Mouse (Mus musculus): ENCODE data around the gene Dok7. TPM values are rescaled to one million over a fixed set of nuclear protein-coding genes. Genes with fewer than 3 reads are reported as not detected.

The Dok7 gene
- 0.26 TPM in 1 of 2 replicates, not detected in the other for polyA plus RNA-seq (2011; ENCODE audit: insufficient read depth, insufficient read length, low read depth, missing spikeins)

DNA sequence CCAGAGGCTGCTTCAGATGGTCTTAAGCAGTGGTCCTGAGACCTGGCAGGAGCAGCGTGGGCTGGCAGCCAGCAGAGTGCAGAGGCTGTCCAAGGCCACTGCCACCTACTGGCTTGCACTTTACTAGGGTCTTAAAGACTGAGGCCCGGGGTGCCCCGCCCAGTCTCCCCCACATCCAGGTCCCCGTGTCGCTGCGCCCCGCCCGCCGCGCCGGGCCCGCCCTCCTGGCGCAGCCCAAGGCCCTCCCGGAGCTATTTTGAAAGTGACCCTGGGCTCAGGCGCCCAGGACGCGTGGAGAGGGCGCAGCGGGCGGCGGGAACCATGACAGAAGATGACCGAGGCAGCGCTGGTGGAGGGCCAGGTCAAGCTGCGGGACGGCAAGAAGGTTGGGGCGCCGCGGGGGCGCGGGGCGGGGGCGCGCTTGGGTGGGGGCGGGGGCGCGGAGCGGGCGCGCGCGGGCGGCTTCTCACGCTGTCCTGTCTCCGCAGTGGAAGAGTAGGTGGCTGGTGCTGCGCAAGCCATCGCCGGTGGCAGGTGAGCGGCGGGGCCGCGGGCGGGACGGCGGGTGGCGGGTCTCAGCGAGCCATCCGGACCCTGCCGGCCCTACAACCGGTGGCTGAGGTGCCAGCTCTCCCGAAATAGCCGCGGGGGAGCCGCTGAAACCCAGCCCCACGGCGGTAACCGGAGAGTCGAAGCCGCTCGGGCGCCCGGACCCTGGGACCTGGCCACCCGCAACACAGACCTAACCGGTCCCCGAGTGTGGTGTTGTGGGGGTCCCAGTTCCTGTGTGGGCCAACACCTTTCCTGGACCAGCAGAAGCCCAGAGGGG is at the start of gene Dok7:
TSS of gene Dok7 (plus strand) at position 163 of the 829 bp plus-strand sequence.
- Histone ChIP-seq H3K9ac (ENCODE audit: low read depth, poor library complexity, severe bottlenecking) (peak within 1 kb of the TSS; percentile 12), H3K27me3 (ENCODE audit: control insufficient read depth, insufficient read depth, low read length, poor library complexity, severe bottlenecking) (no peaks in the 10 kb centered on the region; the same call in 1 of the 2 replicates), H3K4me3 (ENCODE audit: low read depth, low read length) (peak within 1 kb of the TSS; percentile 51), H3K9me3 (replicated peaks; ENCODE audit: control insufficient read depth, insufficient read depth, low read length, poor library complexity, severe bottlenecking) (no peaks in the 10 kb centered on the region), H3K27ac (ENCODE audit: insufficient read depth, low read length) (no peak within 1 kb of the TSS), H3K4me1 (ENCODE audit: control insufficient read depth, insufficient read depth, low read length) (no peaks in the 10 kb centered on the region), H3K36me3 (ENCODE audit: control insufficient read depth, insufficient read depth, low read length, poor library complexity, severe bottlenecking) (no peaks in the 10 kb centered on the region)
- TF ChIP-seq EP300 (IDR thresholded peaks at IDR 0.05; ENCODE audit: insufficient read depth, low read depth, low read length), result no peak
- TF ChIP-seq POLR2A (IDR thresholded peaks at IDR 0.05; ENCODE audit: insufficient read depth, low read length), result no peak
- no peak for TF ChIP-seq CTCF (IDR thresholded peaks at IDR 0.05; ENCODE audit: low read depth, low read length)

DNA sequence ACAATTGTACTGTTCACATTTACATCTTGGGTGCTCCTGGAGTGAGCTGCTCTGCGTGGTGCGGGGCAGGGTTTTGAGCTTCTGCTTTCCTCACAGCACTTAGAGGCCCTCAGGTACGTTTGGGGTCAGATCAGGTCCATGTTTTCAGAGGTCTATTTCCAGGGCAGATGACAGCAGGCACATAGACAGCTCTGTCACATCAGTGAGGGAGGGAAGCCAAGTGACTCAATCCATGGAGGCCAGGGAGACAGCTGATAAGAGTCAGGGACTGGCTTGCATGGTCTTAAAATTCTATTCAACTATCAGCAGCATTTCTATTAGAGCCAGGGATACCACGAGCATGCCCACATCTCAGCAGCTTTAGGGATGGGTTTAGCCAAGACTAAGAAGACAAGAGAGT is 47.4 kb upstream of the Dok7 start:
- no peak overlapping the region for H3K27ac ChIP-seq (ENCODE audit: insufficient read depth, low read length)
- TF ChIP-seq EP300 (IDR thresholded peaks at IDR 0.05; ENCODE audit: insufficient read depth, low read depth, low read length), result no peak
- no peak for TF ChIP-seq POLR2A (IDR thresholded peaks at IDR 0.05; ENCODE audit: insufficient read depth, low read length)
- TF ChIP-seq CTCF (IDR thresholded peaks at IDR 0.05; ENCODE audit: low read depth, low read length), result no peak
- H3K4me3 ChIP-seq (ENCODE audit: low read depth, low read length), result no peak overlapping the region
- no peaks in the 10 kb centered on the region for H3K36me3 ChIP-seq (ENCODE audit: control insufficient read depth, insufficient read depth, low read length, poor library complexity, severe bottlenecking)
- H3K9me3 ChIP-seq (replicated peaks; ENCODE audit: control insufficient read depth, insufficient read depth, low read length, poor library complexity, severe bottlenecking), result no peaks in the 10 kb centered on the region
- H3K9ac ChIP-seq (ENCODE audit: low read depth, poor library complexity, severe bottlenecking), result no peak overlapping the region
- H3K27me3 ChIP-seq (ENCODE audit: control insufficient read depth, insufficient read depth, low read length, poor library complexity, severe bottlenecking), result no peaks in the 10 kb centered on the region
- no peaks in the 10 kb centered on the region for H3K4me1 ChIP-seq (ENCODE audit: control insufficient read depth, insufficient read depth, low read length)

DNA sequence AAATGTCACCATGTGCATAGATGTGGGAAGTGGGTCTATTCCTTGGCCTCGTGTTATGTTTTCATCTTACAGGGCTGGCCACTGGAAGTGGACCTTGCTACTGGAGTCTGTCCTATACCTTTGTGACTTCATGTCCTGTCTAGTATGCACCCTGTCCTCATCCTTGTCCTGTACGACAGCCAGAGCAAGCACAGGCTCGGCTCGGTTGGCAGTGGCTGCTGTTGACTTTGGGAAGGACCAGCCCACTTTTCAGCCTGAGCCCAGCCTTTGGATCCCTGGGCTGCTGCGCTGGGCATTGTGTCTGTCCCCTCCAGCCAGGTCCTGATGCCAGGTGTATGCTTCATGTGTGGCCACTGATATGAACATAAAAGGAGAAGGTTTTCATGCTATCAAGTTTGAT is 45.9 kb upstream of the Dok7 start:
- H3K4me1 ChIP-seq (ENCODE audit: control insufficient read depth, insufficient read depth, low read length), result no peaks in the 10 kb centered on the region
- TF ChIP-seq POLR2A (IDR thresholded peaks at IDR 0.05; ENCODE audit: insufficient read depth, low read length), result no peak
- no peak for TF ChIP-seq EP300 (IDR thresholded peaks at IDR 0.05; ENCODE audit: insufficient read depth, low read depth, low read length)
- TF ChIP-seq CTCF (IDR thresholded peaks at IDR 0.05; ENCODE audit: low read depth, low read length), result no peak
- no peak overlapping the region for H3K9ac ChIP-seq (ENCODE audit: low read depth, poor library complexity, severe bottlenecking)
- H3K27ac ChIP-seq (ENCODE audit: insufficient read depth, low read length), result no peak overlapping the region
- H3K4me3 ChIP-seq (ENCODE audit: low read depth, low read length), result no peak overlapping the region
- no peaks in the 10 kb centered on the region for H3K9me3 ChIP-seq (replicated peaks; ENCODE audit: control insufficient read depth, insufficient read depth, low read length, poor library complexity, severe bottlenecking)
- H3K27me3 ChIP-seq (ENCODE audit: control insufficient read depth, insufficient read depth, low read length, poor library complexity, severe bottlenecking), result no peaks in the 10 kb centered on the region
- no peaks in the 10 kb centered on the region for H3K36me3 ChIP-seq (ENCODE audit: control insufficient read depth, insufficient read depth, low read length, poor library complexity, severe bottlenecking)

DNA sequence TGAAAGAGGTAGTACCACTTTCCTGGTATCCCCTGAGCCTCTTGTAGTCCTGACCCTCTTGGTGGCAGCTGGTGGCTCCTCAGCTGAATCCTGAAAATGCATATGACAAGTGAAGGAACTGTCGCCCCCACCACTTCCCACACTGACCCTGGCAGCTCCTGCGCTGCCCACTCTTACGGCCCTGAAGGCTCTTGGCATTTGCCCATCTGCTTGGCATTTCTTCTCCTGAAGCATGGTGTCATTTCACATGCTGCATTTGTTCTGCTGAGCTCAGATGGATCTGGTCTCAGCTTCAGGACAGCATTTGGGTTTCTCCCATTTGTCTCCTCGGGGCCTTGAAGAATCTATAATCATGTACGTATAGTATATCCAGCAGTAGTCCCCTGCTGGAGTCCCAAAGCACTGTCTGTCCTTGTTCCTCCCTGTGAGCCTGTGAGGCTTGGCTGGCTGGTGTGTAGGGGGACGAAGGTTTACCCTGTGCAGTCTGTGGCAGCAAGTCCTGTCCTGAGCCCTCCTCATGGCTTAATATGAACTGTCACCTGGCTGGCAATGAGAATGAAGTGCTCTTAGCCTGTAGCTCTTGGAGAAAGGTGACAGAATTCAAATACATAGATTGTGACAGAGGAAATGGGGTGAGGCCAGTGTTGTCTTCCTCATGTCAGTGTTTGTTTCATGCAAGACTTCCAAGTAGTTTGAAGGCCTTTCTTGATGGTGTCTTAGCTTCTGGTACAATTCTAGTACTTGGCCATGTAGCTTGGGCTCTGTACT is 45.2 kb upstream of the Dok7 start:
- TF ChIP-seq EP300 (IDR thresholded peaks at IDR 0.05; ENCODE audit: insufficient read depth, low read depth, low read length), result no peak
- no peak for TF ChIP-seq POLR2A (IDR thresholded peaks at IDR 0.05; ENCODE audit: insufficient read depth, low read length)
- TF ChIP-seq CTCF (IDR thresholded peaks at IDR 0.05; ENCODE audit: low read depth, low read length), result no peak
- H3K4me3 ChIP-seq (ENCODE audit: low read depth, low read length), result no peak overlapping the region

DNA sequence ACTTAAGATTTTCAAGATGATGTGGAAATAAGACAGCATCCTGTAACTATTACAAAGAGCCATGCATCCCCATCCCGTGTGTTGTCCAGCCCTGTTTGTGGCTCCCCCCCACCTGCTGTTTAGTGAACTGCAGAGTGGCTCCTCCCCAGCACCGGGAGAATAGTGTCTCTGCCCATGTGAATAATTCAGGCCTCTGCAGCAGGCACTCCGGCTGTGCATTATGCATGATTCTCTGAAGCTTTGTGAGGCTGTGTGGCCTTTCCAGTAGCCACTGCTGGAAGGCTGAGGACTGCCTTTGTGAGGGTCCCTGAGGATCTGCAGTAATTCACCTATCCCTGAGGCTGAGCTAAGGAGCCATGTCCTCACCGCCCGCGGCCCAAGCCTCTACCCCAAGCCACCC is 42.5 kb upstream of the Dok7 start:
- TF ChIP-seq POLR2A (IDR thresholded peaks at IDR 0.05; ENCODE audit: insufficient read depth, low read length), result no peak
- H3K9me3 ChIP-seq (replicated peaks; ENCODE audit: control insufficient read depth, insufficient read depth, low read length, poor library complexity, severe bottlenecking), result no peaks in the 10 kb centered on the region
- H3K27ac ChIP-seq (ENCODE audit: insufficient read depth, low read length), result no peak overlapping the region
- no peaks in the 10 kb centered on the region for H3K27me3 ChIP-seq (ENCODE audit: control insufficient read depth, insufficient read depth, low read length, poor library complexity, severe bottlenecking)
- no peaks in the 10 kb centered on the region for H3K4me1 ChIP-seq (ENCODE audit: control insufficient read depth, insufficient read depth, low read length)
- H3K36me3 ChIP-seq (ENCODE audit: control insufficient read depth, insufficient read depth, low read length, poor library complexity, severe bottlenecking), result no peaks in the 10 kb centered on the region
- H3K9ac ChIP-seq (ENCODE audit: low read depth, poor library complexity, severe bottlenecking), result no peak overlapping the region
- H3K4me3 ChIP-seq (ENCODE audit: low read depth, low read length), result no peak overlapping the region

More for the DNA sequence above, 45.2 kb upstream of the Dok7 start:
- Histone ChIP-seq H3K36me3 (ENCODE audit: control insufficient read depth, insufficient read depth, low read length, poor library complexity, severe bottlenecking) (no peaks in the 10 kb centered on the region), H3K27ac (ENCODE audit: insufficient read depth, low read length) (no peak overlapping the region), H3K9me3 (replicated peaks; ENCODE audit: control insufficient read depth, insufficient read depth, low read length, poor library complexity, severe bottlenecking) (no peaks in the 10 kb centered on the region), H3K27me3 (ENCODE audit: control insufficient read depth, insufficient read depth, low read length, poor library complexity, severe bottlenecking) (no peaks in the 10 kb centered on the region), H3K4me1 (ENCODE audit: control insufficient read depth, insufficient read depth, low read length) (no peaks in the 10 kb centered on the region), H3K9ac (ENCODE audit: low read depth, poor library complexity, severe bottlenecking) (no peak overlapping the region)

Data from ES-Bruce4 (cell line).